Mouse (Mus musculus): ENCODE data around the gene BC005624.
A peak's percentile ranks its signal among the peaks of the same experiment; 100 is the strongest.
"Not testable (repeated sequence)": the region's sequence is repeated elsewhere in the genome, so short reads cannot be mapped to it uniquely, and the experiment has no call there.

BC005624 gene

DNA sequence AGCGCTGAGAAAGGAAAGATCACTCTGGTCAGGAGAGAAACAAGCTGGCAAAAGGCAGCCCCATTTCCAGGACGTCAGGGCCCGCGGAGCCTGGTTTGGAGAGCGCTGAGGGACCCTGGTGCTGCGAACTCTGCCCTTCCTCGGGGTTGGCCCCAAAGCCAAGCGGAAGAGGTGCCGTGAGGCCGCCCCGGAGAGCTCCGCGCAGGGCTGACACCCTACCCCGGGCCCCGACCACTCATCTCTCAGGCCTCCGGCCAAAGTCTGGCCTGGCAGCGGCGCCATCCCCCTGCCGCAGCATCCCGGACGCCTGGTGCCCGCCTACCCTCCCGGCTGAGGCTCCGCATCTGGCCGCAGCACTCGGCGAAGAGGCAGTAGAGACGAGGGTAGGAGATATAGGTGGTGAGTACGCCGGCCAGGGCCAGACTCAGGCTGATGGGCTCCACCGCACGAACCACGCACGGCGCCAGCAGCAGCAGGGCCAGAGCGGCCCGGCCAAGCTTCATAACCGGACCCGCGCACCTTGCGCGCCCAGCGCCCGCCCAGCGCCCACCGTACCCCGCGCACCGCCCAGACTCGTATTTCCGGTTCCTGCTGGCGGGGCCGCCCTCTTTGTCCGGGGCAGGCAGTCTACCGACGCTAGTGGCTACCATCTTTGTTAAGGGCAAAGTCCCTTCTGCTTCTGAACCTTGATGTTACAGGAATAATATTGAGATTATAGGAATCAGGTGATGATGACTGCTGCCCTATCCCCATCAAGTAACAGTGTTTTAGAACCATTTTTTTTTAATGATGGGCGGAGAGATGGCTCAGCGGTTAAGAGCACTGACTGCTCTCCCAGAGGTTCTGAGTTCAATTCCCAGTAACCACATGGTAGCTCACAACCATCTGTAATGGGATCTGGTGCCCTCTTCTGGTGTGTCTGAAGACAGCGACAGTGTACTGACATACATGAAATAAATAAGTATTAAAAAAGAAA, 14.4 kb downstream of the BC005624 start, which contains the start of gene Tor1a:
Gene Tor1a, minus strand, starts transcription at position 582 of the 976 bp plus-strand sequence.
- DNase-seq (ENCODE audit: low spot score in 2 of 2) = peak; percentile 83 to 90

DNA sequence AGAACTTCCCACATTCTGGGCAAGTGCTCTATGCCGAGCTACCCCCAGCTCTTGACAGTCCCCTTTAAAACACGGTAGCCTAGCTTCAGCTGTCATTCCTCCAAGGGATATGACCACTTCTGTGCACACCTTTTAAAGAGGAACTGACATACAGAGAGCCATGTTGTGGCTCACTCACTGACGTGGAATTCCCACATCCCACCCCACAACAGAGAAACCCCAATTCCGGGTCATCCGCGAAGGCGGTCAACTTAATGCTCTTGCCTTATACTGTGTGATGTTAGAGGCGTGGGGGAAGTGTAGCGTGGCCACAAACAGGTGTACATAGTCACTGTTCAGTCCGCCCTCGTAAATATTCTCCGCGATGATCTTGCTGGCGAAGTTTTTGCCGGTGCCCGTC, 15.2 kb downstream of the BC005624 start:
- no peak for DNase-seq (ENCODE audit: low spot score in 2 of 2)

DNA sequence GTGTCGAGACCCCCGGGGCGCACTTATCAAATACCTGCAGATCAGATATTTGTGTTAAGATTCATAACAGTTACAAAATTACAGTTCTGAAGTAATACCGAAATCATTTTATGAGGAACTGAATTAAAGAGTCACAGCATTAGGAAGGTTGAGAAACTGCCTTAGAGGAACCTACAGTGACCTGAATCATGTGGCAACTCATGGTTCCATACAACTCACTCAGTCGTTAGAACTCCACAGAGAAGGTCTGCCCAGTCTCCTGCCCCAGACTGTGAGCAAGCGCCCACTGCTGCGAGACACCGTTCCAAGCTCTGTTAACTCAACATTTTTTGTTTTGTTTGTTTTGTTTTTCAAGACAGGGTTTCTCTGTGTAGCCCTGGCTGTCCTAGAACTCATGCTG, 16.4 kb downstream of the BC005624 start:
- no peak for DNase-seq (ENCODE audit: low spot score in 2 of 2)

DNA sequence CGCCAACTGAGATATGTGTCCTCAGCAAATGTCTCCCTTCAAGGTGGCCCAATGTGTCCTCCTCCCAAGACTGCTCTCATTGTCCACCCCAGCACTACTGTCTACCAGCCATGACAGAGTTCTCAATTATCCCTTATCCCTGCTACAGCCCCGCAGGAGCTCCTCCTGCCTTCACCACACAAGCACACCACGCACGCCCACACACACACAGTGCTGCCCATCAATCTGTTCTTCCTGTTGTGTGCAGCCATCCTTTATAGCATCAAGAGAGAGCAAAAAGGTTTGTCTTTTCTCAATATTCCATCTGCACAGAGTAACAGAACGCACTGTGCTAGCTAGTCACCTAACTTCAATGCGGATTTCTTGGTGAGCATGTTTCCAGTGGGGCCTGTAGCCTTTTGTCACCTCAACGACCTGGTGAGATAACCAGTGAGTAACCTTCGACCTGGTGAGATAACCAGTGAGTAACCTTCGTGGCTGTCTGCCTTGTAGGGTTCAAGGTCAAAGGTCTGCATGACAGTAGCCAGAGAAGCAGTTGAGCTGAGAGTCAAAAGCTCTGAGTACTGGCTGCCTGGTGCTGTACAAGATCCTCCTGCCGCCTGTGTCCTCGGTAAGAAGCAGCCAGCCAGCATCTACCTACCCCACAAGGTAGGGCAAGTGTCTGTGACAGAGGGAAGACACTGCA, 19.3 kb downstream of the BC005624 start:
- no peak for DNase-seq (ENCODE audit: low spot score in 2 of 2)

DNA sequence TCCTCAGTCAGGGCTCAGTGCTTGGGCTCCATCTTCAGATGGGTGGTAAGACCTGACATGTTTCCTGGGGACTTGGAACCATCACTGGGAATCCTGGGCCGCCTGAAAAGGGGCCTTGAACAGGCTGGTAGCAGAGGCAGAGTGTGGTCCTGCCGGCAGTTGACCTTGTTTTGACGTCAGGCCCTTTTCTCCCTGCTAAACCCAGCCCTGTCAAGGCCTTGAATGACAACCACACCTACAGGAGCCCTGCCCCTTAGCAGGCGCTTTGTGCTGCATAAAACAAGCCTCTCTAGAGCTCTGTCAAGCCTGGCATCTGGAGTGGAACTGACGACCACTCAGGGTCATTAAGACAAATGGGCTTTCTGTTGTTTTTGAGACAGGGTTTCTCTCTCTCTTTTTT, 22.1 kb downstream of the BC005624 start:
- no peak for DNase-seq (ENCODE audit: low spot score in 2 of 2)

DNA sequence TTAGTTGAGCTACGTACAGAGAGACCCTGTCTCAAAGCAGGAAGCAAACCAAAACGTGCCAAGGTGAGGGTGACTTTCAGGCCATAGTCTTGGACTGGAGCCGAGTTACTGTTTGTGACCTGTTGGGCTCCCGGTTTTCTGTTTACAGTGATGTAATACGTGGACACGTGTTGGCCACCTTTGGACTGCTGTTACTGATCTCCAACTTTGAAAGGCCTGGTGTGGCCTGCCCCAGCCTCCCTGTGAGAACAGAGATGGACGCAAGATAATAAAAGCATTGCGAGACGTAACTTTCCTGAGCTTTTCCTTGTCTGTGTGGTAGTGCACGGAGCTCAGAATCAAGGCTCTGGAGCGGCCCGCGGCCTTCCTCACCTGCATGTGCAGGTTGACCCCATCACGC, 23.3 kb downstream of the BC005624 start:
- DNase-seq (ENCODE audit: low spot score in 2 of 2) = no peak

DNA sequence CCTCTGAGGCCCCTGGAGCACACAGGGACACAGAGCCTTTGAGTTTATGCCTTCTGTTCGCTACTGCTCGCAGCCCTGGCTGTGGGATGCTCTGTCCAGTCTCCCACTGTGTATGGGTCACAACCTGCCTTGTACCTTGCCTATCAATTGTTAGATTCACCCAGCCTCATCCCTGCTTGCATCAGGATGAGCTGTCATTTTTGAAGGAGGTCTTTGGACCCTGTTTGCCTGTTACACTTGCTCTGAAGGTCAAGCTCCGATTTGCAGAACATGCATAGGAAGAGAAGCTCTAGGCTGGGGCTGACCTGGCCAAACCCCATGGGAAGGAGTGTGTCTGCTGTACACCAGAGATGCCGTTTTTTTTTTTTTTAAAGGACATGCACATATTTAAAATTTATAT, 24.5 kb downstream of the BC005624 start:
- no peak for DNase-seq (ENCODE audit: low spot score in 2 of 2)

DNA sequence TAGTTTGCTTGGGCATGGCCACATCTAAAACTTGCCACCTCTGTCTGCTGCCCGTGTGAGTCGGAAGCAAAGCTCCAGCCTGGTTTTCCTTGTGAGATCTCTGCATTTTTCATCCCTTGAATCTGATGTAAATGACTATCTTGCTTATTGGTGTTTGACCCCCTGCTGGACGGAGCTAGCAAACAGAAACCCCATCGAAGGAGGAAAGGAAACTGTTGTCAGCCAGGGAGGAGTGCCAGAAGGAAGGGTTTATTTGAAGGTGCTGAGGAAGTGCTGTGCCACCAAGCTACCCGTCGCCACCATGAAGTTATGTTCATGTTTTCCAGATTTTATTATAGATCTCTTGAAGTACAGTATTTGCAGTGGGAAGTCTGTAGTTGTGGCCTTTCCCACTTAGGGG, 27.2 kb downstream of the BC005624 start:
- no peak for DNase-seq (ENCODE audit: low spot score in 2 of 2)

DNA sequence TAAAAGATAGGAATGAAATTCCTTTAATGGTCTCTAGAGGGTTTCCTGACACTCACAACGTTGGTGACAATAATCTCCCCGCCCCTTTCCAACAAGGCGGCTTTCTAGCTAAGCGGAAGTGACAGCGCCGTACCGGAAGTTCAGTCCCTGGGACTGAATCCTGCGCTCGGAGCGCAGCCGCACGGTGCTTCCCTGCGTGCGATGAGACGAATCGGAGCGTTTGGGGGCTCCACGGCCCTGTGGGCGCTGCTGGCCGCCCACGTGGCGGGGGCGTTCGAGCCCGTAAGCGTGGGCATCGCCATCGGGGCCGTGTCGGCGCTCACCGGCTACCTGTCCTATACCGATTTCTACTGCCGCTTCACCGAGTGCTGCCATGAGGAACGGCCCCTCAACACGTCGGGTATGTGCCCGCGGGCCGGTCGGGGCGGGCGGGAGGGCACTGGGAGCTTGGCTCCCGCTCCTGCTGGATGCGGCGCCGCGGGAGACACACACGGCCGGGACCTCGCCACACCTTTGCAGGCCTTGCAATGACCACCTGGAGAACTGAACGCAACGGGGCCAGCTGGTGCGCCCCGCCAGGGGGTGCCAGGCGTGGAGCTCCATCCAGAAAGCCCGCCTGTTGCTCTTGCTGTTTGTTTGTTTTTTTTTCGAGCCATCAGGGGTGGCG, 29.0 kb downstream of the BC005624 start, which contains the start of gene Tor1b:
Gene Tor1b, plus strand, starts transcription at position 136 of the 667 bp plus-strand sequence.
- peak; percentile 67 to 87 for DNase-seq (ENCODE audit: low spot score in 2 of 2)

DNA sequence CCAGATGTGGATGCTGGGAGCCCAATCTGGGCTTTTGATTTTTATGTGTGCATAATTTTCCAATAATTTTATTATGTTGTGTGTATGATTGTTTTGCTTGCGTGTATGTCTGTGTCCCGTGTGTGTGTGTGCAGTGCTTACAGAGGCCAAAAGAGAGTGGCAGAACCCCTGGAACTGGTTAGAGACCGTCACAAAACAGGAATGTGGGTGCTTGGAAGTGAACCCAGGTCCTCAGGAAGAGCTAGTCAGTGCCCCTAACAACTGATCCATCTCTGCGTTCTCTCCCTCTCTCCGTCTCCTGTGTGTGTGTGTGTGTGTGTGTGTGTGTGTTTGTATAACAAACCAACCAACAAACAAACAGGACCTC, 29.6 kb downstream of the BC005624 start:
- no peak for DNase-seq (ENCODE audit: low spot score in 2 of 2)

DNA sequence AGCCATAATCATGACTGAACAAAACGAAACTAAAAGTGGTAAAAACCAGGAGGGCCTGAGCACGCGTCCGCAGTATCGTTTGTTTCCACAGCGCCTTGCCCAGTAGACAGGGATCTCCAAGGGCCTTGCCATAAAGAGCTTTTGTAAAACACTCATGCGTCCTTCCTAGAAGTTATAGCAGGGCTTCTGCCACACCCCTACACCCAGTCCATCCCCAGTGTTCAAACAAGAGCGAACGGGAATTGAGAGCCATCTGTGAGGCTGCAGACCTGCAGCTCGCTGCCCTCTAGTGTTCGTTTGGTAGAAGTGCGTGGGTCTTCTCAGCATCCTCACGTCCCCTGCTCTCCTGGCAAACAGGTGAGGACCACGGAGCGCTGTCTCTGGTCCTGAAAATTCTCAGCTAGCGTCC, 39.4 kb downstream of the BC005624 start:
- DNase-seq (ENCODE audit: low spot score in 2 of 2) = peak in 1 of 2 experiments; percentile 55

DNA sequence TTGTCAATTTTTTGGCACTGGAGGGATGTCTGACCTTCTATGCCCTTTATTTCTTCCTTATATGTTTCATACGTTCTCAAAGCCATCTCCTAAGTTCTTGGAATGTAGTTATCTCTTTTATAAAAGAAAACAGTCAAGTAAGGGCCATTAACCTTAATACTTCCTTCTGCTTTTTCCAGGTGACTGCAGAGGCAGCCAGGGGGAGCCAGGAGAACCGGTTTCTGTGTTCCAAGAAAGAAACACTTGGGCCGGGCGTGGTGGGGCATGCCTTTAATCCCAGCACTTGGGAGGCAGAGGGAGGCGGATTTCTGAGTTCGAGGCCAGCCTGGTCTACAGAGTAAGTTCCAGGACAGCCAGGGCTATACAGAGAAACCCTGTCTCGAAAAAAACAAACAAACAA, 39.9 kb downstream of the BC005624 start:
- not testable (repeated sequence) for DNase-seq (ENCODE audit: low spot score in 2 of 2)

DNA sequence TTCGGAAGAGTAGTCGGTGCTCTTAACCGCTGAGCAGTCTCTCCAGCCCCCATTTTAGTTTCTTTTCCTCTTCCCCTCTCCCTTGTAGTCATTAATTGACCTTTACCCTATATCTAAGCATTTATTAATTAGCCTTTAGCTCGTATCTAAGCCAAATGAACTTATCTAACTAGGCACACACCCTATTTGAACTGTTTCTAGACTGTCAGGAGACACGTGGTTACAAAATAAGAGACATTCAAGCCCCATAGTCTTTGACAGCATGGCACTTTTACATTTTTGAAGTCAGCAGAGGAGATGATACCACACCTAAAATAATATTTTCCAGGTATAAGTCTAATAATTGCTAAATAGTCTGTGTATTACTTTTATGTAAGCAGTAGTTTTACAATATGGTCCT, 40.4 kb downstream of the BC005624 start:
- DNase-seq (ENCODE audit: low spot score in 2 of 2) = no peak

DNA sequence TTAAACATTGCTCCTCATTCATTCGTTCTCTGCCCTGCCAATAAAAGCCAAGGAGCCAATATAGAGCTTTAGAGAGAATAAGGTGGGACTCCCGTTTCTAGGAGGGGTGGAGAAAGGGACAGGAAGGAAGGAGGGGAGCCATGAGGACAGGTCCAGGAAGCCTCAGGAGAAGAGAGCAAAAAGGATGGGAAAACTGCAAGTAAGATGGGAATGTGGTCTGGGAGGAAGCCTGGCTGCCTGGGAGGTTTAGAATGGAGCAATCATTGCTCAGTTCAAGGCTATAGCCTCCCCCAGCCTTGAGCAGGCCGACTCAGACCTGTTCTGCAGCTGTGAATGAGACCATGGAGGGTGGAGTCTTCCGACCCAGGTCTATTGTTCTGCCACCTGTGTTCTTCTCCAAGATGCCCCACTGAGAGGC, 43.4 kb downstream of the BC005624 start:
- no peak for DNase-seq (ENCODE audit: low spot score in 2 of 2)

DNA sequence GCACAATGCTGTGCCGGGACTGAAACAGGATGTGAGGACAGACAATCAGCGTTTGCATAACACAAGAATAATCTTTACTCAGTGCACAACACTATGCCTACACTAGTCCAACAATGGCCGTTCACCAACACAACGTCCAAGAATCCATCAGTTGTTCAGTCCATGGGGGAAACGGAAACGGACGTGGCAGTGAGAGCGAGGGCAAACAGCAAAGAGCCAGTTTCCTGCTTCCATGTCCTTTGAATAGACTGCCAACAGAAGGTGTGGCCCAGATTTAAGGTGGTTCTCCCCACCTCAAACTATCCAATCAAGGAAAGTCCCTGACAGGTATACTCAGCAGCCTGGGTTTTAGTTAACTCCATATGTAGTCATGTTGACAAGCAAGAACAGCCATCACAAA, 44.3 kb downstream of the BC005624 start:
- DNase-seq (ENCODE audit: low spot score in 2 of 2) = no peak

DNA sequence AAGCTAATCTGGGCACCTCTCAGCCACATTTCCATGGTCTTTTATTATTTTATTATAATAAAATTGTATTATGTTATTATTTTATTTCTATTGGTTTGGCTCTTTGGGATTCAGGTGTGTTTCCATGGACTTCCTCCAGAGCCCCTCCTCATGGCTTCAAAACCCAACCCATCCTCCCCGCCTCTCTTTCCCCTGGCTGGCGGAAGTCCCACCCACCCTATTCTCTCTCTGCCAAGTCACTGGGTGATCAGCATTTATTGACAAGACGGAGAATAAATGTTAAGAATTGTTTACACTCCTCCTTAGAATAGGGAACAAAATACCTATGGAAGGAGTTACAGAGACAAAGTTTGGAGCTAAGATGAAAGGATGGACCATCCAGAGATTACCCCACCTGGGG, 45.2 kb downstream of the BC005624 start:
- no peak for DNase-seq (ENCODE audit: low spot score in 2 of 2)

DNA sequence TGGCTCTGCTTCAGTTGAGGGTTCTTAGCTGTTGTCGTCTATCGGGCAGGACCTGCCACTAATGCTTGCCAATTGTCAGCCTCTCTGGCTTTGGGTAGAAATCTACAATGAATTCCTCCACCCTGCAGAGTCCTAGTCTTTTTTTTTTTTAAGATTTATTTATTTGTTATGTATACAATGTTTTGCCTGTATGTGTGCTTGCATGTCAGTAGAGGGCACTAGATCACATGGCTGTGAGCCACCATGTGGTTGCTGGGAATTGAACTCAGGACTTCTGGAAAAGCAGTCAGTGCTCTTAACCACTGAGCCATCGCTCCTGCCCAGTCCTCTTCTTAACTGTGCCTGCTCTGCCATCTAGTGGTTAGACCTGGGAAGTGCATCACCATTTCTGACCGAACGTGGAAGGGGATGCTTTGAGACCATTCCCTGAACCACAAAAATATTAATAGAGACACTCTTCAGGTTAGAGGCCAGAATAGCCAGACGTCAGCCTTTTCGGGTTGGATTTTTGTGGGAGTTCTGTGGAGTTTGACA, 48.0 kb downstream of the BC005624 start:
- DNase-seq (ENCODE audit: low spot score in 2 of 2) = peak in 1 of 2 experiments; percentile 80

DNA sequence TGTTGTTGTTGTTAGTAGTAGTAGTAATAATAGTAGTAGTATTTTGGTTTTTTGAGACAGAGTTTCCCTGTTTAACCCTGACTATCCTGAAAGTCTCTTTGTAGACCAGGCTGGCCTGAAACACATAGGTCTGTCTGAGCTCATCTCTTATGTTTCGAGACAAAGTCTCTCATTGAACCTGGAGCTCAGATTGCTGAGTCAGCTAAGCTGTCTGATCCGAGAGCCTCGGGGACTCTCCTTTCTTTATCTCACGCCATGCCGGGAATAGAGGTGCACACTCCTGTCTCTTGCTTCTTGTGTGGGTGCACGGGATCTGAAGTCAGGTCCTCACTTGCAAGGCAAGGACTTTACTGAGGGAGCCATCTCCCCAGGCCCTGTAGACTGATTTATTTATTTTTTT, 49.0 kb downstream of the BC005624 start:
- no peak for DNase-seq (ENCODE audit: low spot score in 2 of 2)

DNA sequence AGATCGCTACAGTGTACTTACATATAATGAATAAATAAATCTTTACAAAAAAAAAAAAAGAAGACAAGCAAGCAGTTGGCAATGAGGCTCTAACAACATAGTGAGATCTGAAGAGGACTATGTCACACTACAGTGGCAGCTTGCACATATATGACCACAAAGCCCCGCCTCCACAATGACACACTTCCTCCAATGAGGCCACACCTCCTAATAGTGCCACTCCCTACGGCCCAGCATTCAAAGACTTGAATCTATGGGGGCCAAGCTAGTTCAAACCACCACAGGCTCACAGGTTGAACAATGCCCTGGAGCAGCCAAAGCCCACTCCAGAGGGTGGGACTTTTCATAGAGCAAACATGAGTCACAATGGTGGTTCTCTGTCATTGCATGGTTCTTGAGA, 50.1 kb downstream of the BC005624 start:
- no peak for DNase-seq (ENCODE audit: low spot score in 2 of 2)

DNA sequence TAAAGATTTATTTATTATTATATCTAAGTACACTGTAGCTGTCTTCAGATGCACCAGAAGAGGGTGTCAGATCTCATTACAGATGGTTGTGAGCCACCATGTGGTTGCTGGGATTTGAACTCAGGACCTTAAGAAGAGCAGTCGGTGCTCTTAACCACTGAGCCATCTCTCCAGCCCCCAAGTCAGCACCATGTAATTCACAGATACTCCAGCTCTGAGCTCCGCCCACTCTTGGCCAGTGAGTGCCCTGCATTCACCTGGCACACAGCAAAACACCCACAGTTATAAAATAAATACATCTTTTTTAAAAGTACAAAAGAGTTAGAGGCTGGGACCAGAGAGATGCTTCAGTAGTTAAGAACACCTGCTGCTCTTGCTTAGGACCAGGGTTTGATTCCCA, 51.2 kb downstream of the BC005624 start:
- DNase-seq (ENCODE audit: low spot score in 2 of 2) = not testable (repeated sequence)

DNA sequence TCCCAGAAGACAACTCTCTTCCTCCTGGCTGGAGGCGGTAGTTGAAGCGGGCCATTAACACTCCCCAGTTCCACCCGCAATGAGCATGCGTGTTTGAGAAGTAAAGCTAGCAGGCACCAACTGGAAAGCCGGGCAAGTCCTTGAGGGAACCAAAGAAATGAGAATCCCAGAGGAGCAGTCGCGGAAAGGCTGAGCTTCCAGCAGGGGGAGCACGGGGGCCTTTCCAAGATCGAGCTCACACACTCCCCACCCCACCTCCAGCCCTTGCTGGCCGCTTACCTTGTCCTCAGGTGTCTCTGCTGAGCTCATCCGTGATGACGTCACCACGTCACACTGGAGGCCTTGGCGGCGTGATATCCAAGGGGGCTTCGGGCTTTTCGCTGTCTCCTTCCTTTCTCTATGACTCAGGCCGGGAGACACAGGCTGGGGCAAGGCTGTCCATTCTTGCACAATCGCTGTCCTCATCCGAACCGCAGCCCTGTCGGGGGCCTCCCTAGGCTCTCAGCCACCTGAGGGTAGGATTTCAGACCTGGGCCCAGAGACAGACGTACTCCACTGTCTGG, 52.4 kb downstream of the BC005624 start, which contains the start of gene Ptges:
Gene Ptges, minus strand, starts transcription at position 381 of the 563 bp plus-strand sequence.
- peak in 1 of 2 experiments; percentile 78 for DNase-seq (ENCODE audit: low spot score in 2 of 2)

All from left cerebral cortex, adult 9 months (tissue).